Mouse (Mus musculus): ENCODE measurements at regions not wholly inside any gene's neighbourhood (a gene's known extent, or its start where the extent isn't known, plus 50 kb on each side); places are given as distances from the start of the nearest gene placed in this dataset.

GRCm38 (mm10) chr5:64625421-64625820 is 177.8 kb upstream of the Klf3 start:
- Histone ChIP-seq H3K4me1 (replicated peaks; ENCODE audit: control insufficient read depth, insufficient read depth, low read length) (no peaks in the 10 kb centered on the region), H3K4me2 (ENCODE audit: low read length) (no peak overlapping the region), H3K4me3 (replicated peaks; ENCODE audit: low read length) (no peak overlapping the region), H3K9me3 (ENCODE audit: control insufficient read depth, low read length) (no peaks in the 10 kb centered on the region), H3K36me3 (ENCODE audit: control insufficient read depth, insufficient read depth) (no peaks in the 10 kb centered on the region), H3K9ac (replicated peaks; ENCODE audit: low read depth, low read length) (no peak overlapping the region), H3K27me3 (replicated peaks; ENCODE audit: control insufficient read depth, insufficient read depth, low read length) (no peaks in the 10 kb centered on the region), H3K27ac (ENCODE audit: low read length) (no peak overlapping the region)
- 84% methylated on average over 4 of the region's 4 CpGs for WGBS
- ATAC-seq = no peak

GRCm38 (mm10) chr5:64625841-64626298 is 177.3 kb upstream of the Klf3 start:
- Histone ChIP-seq H3K27me3 (replicated peaks; ENCODE audit: control insufficient read depth, insufficient read depth, low read length) (no peaks in the 10 kb centered on the region), H3K4me2 (ENCODE audit: low read length) (no peak overlapping the region), H3K4me3 (replicated peaks; ENCODE audit: low read length) (no peak overlapping the region), H3K9ac (replicated peaks; ENCODE audit: low read depth, low read length) (no peak overlapping the region), H3K4me1 (replicated peaks; ENCODE audit: control insufficient read depth, insufficient read depth, low read length) (no peaks in the 10 kb centered on the region), H3K27ac (ENCODE audit: low read length) (no peak overlapping the region), H3K36me3 (ENCODE audit: control insufficient read depth, insufficient read depth) (no peaks in the 10 kb centered on the region), H3K9me3 (ENCODE audit: control insufficient read depth, low read length) (no peaks in the 10 kb centered on the region)
- 62% methylated on average over 6 of the region's 6 CpGs for WGBS
- no peak for ATAC-seq

- ATAC-seq = no peak
Observed at GRCm38 (mm10) chr5:64626351-64626750, 176.8 kb upstream of the Klf3 start.

GRCm38 (mm10) chr5:64630582-64630981 is 172.6 kb upstream of the Klf3 start:
- Histone ChIP-seq H3K27me3 (replicated peaks; ENCODE audit: control insufficient read depth, insufficient read depth, low read length) (no peaks in the 10 kb centered on the region), H3K9ac (replicated peaks; ENCODE audit: low read depth, low read length) (no peak overlapping the region), H3K9me3 (ENCODE audit: control insufficient read depth, low read length) (no peaks in the 10 kb centered on the region), H3K4me2 (ENCODE audit: low read length) (no peak overlapping the region), H3K4me3 (replicated peaks; ENCODE audit: low read length) (no peak overlapping the region), H3K36me3 (ENCODE audit: control insufficient read depth, insufficient read depth) (no peaks in the 10 kb centered on the region), H3K4me1 (replicated peaks; ENCODE audit: control insufficient read depth, insufficient read depth, low read length) (no peaks in the 10 kb centered on the region), H3K27ac (ENCODE audit: low read length) (no peak overlapping the region)
- ATAC-seq = no peak
- 98% methylated on average over 2 of the region's 2 CpGs for WGBS

More at GRCm38 (mm10) chr5:64626351-64626750, 176.8 kb upstream of the Klf3 start:
- WGBS = 54% methylated on average over 9 of the region's 9 CpGs
- no peak overlapping the region for H3K27ac ChIP-seq (ENCODE audit: low read length)
- no peaks in the 10 kb centered on the region for H3K9me3 ChIP-seq (ENCODE audit: control insufficient read depth, low read length)
- no peak overlapping the region for H3K9ac ChIP-seq (replicated peaks; ENCODE audit: low read depth, low read length)
- no peaks in the 10 kb centered on the region for H3K4me1 ChIP-seq (replicated peaks; ENCODE audit: control insufficient read depth, insufficient read depth, low read length)
- no peaks in the 10 kb centered on the region for H3K36me3 ChIP-seq (ENCODE audit: control insufficient read depth, insufficient read depth)
- no peak overlapping the region for H3K4me3 ChIP-seq (replicated peaks; ENCODE audit: low read length)
- no peaks in the 10 kb centered on the region for H3K27me3 ChIP-seq (replicated peaks; ENCODE audit: control insufficient read depth, insufficient read depth, low read length)
- H3K4me2 ChIP-seq (ENCODE audit: low read length) = no peak overlapping the region

GRCm38 (mm10) chr5:64632171-64632570 is 171.0 kb upstream of the Klf3 start:
- Histone ChIP-seq H3K9ac (replicated peaks; ENCODE audit: low read depth, low read length) (no peak overlapping the region), H3K4me3 (replicated peaks; ENCODE audit: low read length) (no peak overlapping the region), H3K36me3 (ENCODE audit: control insufficient read depth, insufficient read depth) (no peaks in the 10 kb centered on the region), H3K4me2 (ENCODE audit: low read length) (no peak overlapping the region), H3K4me1 (replicated peaks; ENCODE audit: control insufficient read depth, insufficient read depth, low read length) (no peaks in the 10 kb centered on the region), H3K27me3 (replicated peaks; ENCODE audit: control insufficient read depth, insufficient read depth, low read length) (no peaks in the 10 kb centered on the region), H3K9me3 (ENCODE audit: control insufficient read depth, low read length) (no peaks in the 10 kb centered on the region), H3K27ac (ENCODE audit: low read length) (no peak overlapping the region)
- 89% methylated on average over 5 of the region's 5 CpGs for WGBS
- no peak for ATAC-seq

GRCm38 (mm10) chr5:64634008-64634407 is 169.2 kb upstream of the Klf3 start:
- H3K4me3 ChIP-seq (replicated peaks; ENCODE audit: low read length) = no peak overlapping the region
- H3K9ac ChIP-seq (replicated peaks; ENCODE audit: low read depth, low read length) = no peak overlapping the region
- no peak for ATAC-seq
- no peaks in the 10 kb centered on the region for H3K9me3 ChIP-seq (ENCODE audit: control insufficient read depth, low read length)
- H3K4me1 ChIP-seq (replicated peaks; ENCODE audit: control insufficient read depth, insufficient read depth, low read length) = no peaks in the 10 kb centered on the region
- H3K4me2 ChIP-seq (ENCODE audit: low read length) = no peak overlapping the region
- no peaks in the 10 kb centered on the region for H3K36me3 ChIP-seq (ENCODE audit: control insufficient read depth, insufficient read depth)
- no peaks in the 10 kb centered on the region for H3K27me3 ChIP-seq (replicated peaks; ENCODE audit: control insufficient read depth, insufficient read depth, low read length)
- no peak overlapping the region for H3K27ac ChIP-seq (ENCODE audit: low read length)
- WGBS = 79% methylated on average over 8 of the region's 8 CpGs

- 77% methylated on average over 4 of the region's 4 CpGs for WGBS
- Histone ChIP-seq H3K4me3 (replicated peaks; ENCODE audit: low read length) (no peak overlapping the region), H3K36me3 (ENCODE audit: control insufficient read depth, insufficient read depth) (no peaks in the 10 kb centered on the region), H3K9me3 (ENCODE audit: control insufficient read depth, low read length) (no peaks in the 10 kb centered on the region), H3K4me2 (ENCODE audit: low read length) (no peak overlapping the region), H3K9ac (replicated peaks; ENCODE audit: low read depth, low read length) (no peak overlapping the region), H3K4me1 (replicated peaks; ENCODE audit: control insufficient read depth, insufficient read depth, low read length) (no peaks in the 10 kb centered on the region), H3K27me3 (replicated peaks; ENCODE audit: control insufficient read depth, insufficient read depth, low read length) (no peaks in the 10 kb centered on the region), H3K27ac (ENCODE audit: low read length) (no peak overlapping the region)
- ATAC-seq = no peak
Observed at GRCm38 (mm10) chr5:64634721-64635120, 168.5 kb upstream of the Klf3 start.

- H3K36me3 ChIP-seq (ENCODE audit: control insufficient read depth, insufficient read depth) = no peaks in the 10 kb centered on the region
- WGBS = 98% methylated on average over 3 of the region's 3 CpGs
- H3K4me3 ChIP-seq (replicated peaks; ENCODE audit: low read length) = no peak overlapping the region
- no peaks in the 10 kb centered on the region for H3K9me3 ChIP-seq (ENCODE audit: control insufficient read depth, low read length)
- H3K27me3 ChIP-seq (replicated peaks; ENCODE audit: control insufficient read depth, insufficient read depth, low read length) = no peaks in the 10 kb centered on the region
- no peak overlapping the region for H3K27ac ChIP-seq (ENCODE audit: low read length)
- H3K4me1 ChIP-seq (replicated peaks; ENCODE audit: control insufficient read depth, insufficient read depth, low read length) = no peaks in the 10 kb centered on the region
- ATAC-seq = no peak
- H3K4me2 ChIP-seq (ENCODE audit: low read length) = no peak overlapping the region
- no peak overlapping the region for H3K9ac ChIP-seq (replicated peaks; ENCODE audit: low read depth, low read length)
Observed at GRCm38 (mm10) chr5:64636301-64636700, 166.9 kb upstream of the Klf3 start.

GRCm38 (mm10) chr5:64643584-64643983 is 159.6 kb upstream of the Klf3 start:
- Histone ChIP-seq H3K9me3 (ENCODE audit: control insufficient read depth, low read length) (no peaks in the 10 kb centered on the region), H3K4me3 (replicated peaks; ENCODE audit: low read length) (no peak overlapping the region), H3K27me3 (replicated peaks; ENCODE audit: control insufficient read depth, insufficient read depth, low read length) (no peaks in the 10 kb centered on the region), H3K9ac (replicated peaks; ENCODE audit: low read depth, low read length) (no peak overlapping the region), H3K4me2 (ENCODE audit: low read length) (no peak overlapping the region), H3K36me3 (ENCODE audit: control insufficient read depth, insufficient read depth) (no peaks in the 10 kb centered on the region), H3K27ac (ENCODE audit: low read length) (no peak overlapping the region), H3K4me1 (replicated peaks; ENCODE audit: control insufficient read depth, insufficient read depth, low read length) (peaks cover 13% of the 10 kb centered on the region)
- WGBS = 97% methylated on average over 1 of the region's 1 CpGs
- ATAC-seq = no peak

GRCm38 (mm10) chr5:64647417-64648125 is 155.6 kb upstream of the Klf3 start:
- WGBS = under 1% methylated on average over 18 of the region's 18 CpGs
- H3K9ac ChIP-seq (replicated peaks; ENCODE audit: low read depth, low read length) = peak overlapping the region; percentile 62
- peak overlapping the region; percentile 74 for H3K4me2 ChIP-seq (ENCODE audit: low read length)
- peak; percentile 87 for ATAC-seq
- H3K36me3 ChIP-seq (ENCODE audit: control insufficient read depth, insufficient read depth) = no peaks in the 10 kb centered on the region
- peak overlapping the region; percentile 48 for H3K4me3 ChIP-seq (replicated peaks; ENCODE audit: low read length)
- no peaks in the 10 kb centered on the region for H3K9me3 ChIP-seq (ENCODE audit: control insufficient read depth, low read length)
- no peaks in the 10 kb centered on the region for H3K27me3 ChIP-seq (replicated peaks; ENCODE audit: control insufficient read depth, insufficient read depth, low read length)
- H3K27ac ChIP-seq (ENCODE audit: low read length) = peak overlapping the region; percentile 56
- peaks cover 14% of the 10 kb centered on the region for H3K4me1 ChIP-seq (replicated peaks; ENCODE audit: control insufficient read depth, insufficient read depth, low read length)

Measured in forebrain, embryonic 16.5 days (tissue).